Mouse (Mus musculus) stomach, adult 2 months (tissue): ENCODE results near the gene Kif22. TPM values are rescaled to one million over a fixed set of nuclear protein-coding genes. Genes with fewer than 3 reads are reported as not detected.

Source experiments
- polyA plus RNA-seq: library from polyadenylated mRNA; depleted of rRNA; stranded (reverse); fragments of >200 nt; gene quantifications from 2 replicates; pipeline ENCODE4 v1.2.3, GENCODE M21; 2012; rRNA removed

Gene Kif22
- polyA plus RNA-seq: 1.9 and 2.3 TPM in 2 replicates

GRCm38 (mm10) chr7:127041851-127042672 is at the start of gene Kif22:
Gene Kif22 (minus strand): TSS chr7:127042471.

GRCm38 (mm10) chr7:127091114-127091896 is 49.0 kb upstream of the Kif22 start, which contains the start of gene AI467606:
Gene AI467606 (plus strand): TSS chr7:127091359.

GRCm38 (mm10) chr7:127087278-127088010 is 45.2 kb upstream of the Kif22 start, which contains the start of gene Zg16:
Gene Zg16 (minus strand): TSS chr7:127087328.

GRCm38 (mm10) chr7:127026984-127027726 is 15.1 kb downstream of the Kif22 start, which contains the start of gene Maz:
Gene Maz (minus strand): TSS chr7:127027037.

GRCm38 (mm10) chr7:127020901-127021562 is 21.2 kb downstream of the Kif22 start, which contains the start of the genes Gm42742 and Prrt2:
Gene Gm42742 (minus strand): TSS chr7:127021097.
Gene Prrt2 (minus strand): TSS chr7:127021211.

GRCm38 (mm10) chr7:127016971-127017949 is 25.0 kb downstream of the Kif22 start, which contains the start of gene Pagr1a:
Gene Pagr1a (minus strand): TSS chr7:127017352.

GRCm38 (mm10) chr7:127016481-127016485 is 26.0 kb downstream of the Kif22 start, which contains the start of gene Pagr1b:
Gene Pagr1b (minus strand): TSS chr7:127016484.

GRCm38 (mm10) chr7:127014320-127014719 is 28.0 kb downstream of the Kif22 start, which contains the start of gene Mvp:
Gene Mvp (minus strand): TSS chr7:127014621.

Other genes starting within 250 kb of the Kif22 start
- gene Ppp4c, start 250.0 kb downstream of the Kif22 start, polyA plus RNA-seq: 74.8 and 85.0 TPM in 2 replicates
- gene Fam57b, start 244.8 kb downstream of the Kif22 start, polyA plus RNA-seq: 3.8 and 6.7 TPM in 2 replicates
- not detected in 2 replicates for gene 4930451I11Rik, start 210.8 kb downstream of the Kif22 start, polyA plus RNA-seq
- gene Doc2a, start 195.1 kb downstream of the Kif22 start, polyA plus RNA-seq: 0.08 TPM in 1 of 2 replicates, not detected in the other
- gene Hirip3, start 180.5 kb downstream of the Kif22 start, polyA plus RNA-seq: 2.2 and 2.3 TPM in 2 replicates
- gene Ino80e, start 180.1 kb downstream of the Kif22 start, polyA plus RNA-seq: 26.9 and 34.5 TPM in 2 replicates
- 47.4 and 49.6 TPM in 2 replicates for gene Taok2, start 157.8 kb downstream of the Kif22 start, polyA plus RNA-seq
- gene Tmem219, start 119.6 kb downstream of the Kif22 start, polyA plus RNA-seq: 97.1 and 106 TPM in 2 replicates
- gene Kctd13, start 113.6 kb downstream of the Kif22 start, polyA plus RNA-seq: 7.3 and 9.2 TPM in 2 replicates
- gene Asphd1, start 92.9 kb downstream of the Kif22 start, polyA plus RNA-seq: 0.21 and 0.94 TPM in 2 replicates
- 1.9 and 2.3 TPM in 2 replicates for gene Sez6l2, start 91.9 kb downstream of the Kif22 start, polyA plus RNA-seq
- gene Cdipt, start 66.6 kb downstream of the Kif22 start, polyA plus RNA-seq: 150 and 159 TPM in 2 replicates
- 0.08 TPM in 1 of 2 replicates, not detected in the other for gene Cdiptos, start 66.4 kb downstream of the Kif22 start, polyA plus RNA-seq
- 67.5 and 90.5 TPM in 2 replicates for gene Mvp, start 27.9 kb downstream of the Kif22 start, polyA plus RNA-seq
- 0.94 TPM in 1 of 2 replicates, not detected in the other for gene Pagr1b, start 26.0 kb downstream of the Kif22 start, polyA plus RNA-seq
- 8.5 TPM in 1 of 2 replicates, not detected in the other for gene Pagr1a, start 25.1 kb downstream of the Kif22 start, polyA plus RNA-seq
- gene Gm42742, start 21.4 kb downstream of the Kif22 start, polyA plus RNA-seq: 1.6 and 8.9 TPM in 2 replicates
- gene Prrt2, start 21.3 kb downstream of the Kif22 start, polyA plus RNA-seq: 2.3 and 4.8 TPM in 2 replicates
- 76.8 and 314 TPM in 2 replicates for gene Maz, start 15.4 kb downstream of the Kif22 start, polyA plus RNA-seq
- 23.7 and 38.0 TPM in 2 replicates for gene Zg16, start 44.9 kb upstream of the Kif22 start, polyA plus RNA-seq
- gene AI467606, start 48.9 kb upstream of the Kif22 start, polyA plus RNA-seq: 13.6 and 14.9 TPM in 2 replicates
- gene Qprt, start 79.8 kb upstream of the Kif22 start, polyA plus RNA-seq: 0.27 and 0.47 TPM in 2 replicates
- 0.67 and 0.77 TPM in 2 replicates for gene Spn, start 95.4 kb upstream of the Kif22 start, polyA plus RNA-seq
- gene Cd2bp2, start 153.6 kb upstream of the Kif22 start, polyA plus RNA-seq: 5.5 and 6.6 TPM in 2 replicates
- 20.0 and 23.0 TPM in 2 replicates for gene Tbc1d10b, start 166.0 kb upstream of the Kif22 start, polyA plus RNA-seq
- 11.3 and 23.7 TPM in 2 replicates for gene Mylpf, start 166.4 kb upstream of the Kif22 start, polyA plus RNA-seq
- gene Zfp553, start 190.6 kb upstream of the Kif22 start, polyA plus RNA-seq: 5.6 and 6.3 TPM in 2 replicates
- gene Sept1, start 190.7 kb upstream of the Kif22 start, polyA plus RNA-seq: 4.9 and 7.9 TPM in 2 replicates
- 57.0 and 157 TPM in 2 replicates for gene Zfp771, start 201.8 kb upstream of the Kif22 start, polyA plus RNA-seq
- gene Dctpp1, start 218.2 kb upstream of the Kif22 start, polyA plus RNA-seq: 31.4 and 39.4 TPM in 2 replicates
- 9.4 and 16.9 TPM in 2 replicates for gene Sephs2, start 231.6 kb upstream of the Kif22 start, polyA plus RNA-seq